In the genomic region with DNA sequence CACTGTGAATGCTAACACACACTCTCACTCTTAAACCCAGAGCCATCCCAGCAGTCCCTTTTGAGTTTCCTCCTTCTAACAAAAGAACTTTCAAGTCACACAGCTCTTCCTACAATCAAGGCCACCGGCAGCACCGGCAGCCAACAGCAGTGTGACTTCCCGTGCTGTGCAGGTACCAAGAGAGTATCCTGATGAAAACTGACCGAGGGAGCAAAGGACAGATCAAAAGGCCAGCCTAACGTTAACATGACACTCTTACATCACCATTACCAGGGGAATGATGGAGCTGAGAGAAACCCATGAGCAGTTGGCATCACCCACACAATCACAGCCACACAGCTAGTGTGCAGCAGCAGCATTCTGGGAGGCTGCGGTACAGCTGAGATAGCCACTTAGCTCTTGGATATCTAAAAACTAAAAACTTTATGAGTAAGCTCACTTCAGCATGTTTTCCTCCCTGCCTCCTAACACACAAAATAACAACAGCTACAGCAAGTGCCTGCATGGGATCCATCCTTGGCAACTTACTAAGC, we compare ENCODE assay signal across 13 mouse cellular contexts. TPM values are rescaled to one million over a fixed set of nuclear protein-coding genes. Genes with fewer than 3 reads are reported as not detected.
DNase-seq lines count a peak whose midpoint lies in the region; ATAC-seq and TF ChIP-seq lines count a peak whose summit lies in the region.
"Had no signal": no experiment of that assay in that cellular context is flagged by ENCODE, and none has a peak within 500 bp of the region (broad histone marks: within the 10 kb centered on the region; RNA-seq: fewer than 3 reads in every experiment).

No protein-coding gene starts in this region.

- DNase-seq in gastrocnemius, adult 2 months, result no peak
- no peak for DNase-seq in gastrocnemius, adult 18-20 months (ENCODE audit: low spot score)
- DNase-seq in layer of hippocampus, adult 2 months (ENCODE audit: low spot score in 2 of 2), result no peak
- DNase-seq in layer of hippocampus, postnatal 25 days (ENCODE audit: extremely low spot score in 1 of 2, low spot score in 1 of 2), result no peak
- peak; percentile 10 for DNase-seq in MN1 (ENCODE audit: low spot score)
- DNase-seq: cerebellum, adult 11-12 months; layer of hippocampus, postnatal 36 days; right cerebral cortex, postnatal 14 days had no signal

- WGBS in embryonic facial prominence, embryonic 12.5 days, result 33% methylated on average over 6 of the region's 6 CpGs

- intact Hi-C loops in gastrocnemius, adult 2 months (cut with DNase I), result no loop called here

- 0 out of 2 replicates have a peak, but pooled peaks cover 4% of the 10 kb centered on the region for H3K9me3 ChIP-seq in embryonic facial prominence, embryonic 12.5 days
- H3K9me3 ChIP-seq: limb, embryonic 15.5 days; neural tube, embryonic 15.5 days had no signal

- peaks cover 4% of the 10 kb centered on the region; the same call in 1 of the 2 replicates for H3K36me3 ChIP-seq in embryonic facial prominence, embryonic 12.5 days
- H3K36me3 ChIP-seq: neural tube, embryonic 15.5 days had no signal

- H3K4me2 ChIP-seq in embryonic facial prominence, embryonic 12.5 days (replicated peaks), result no peak overlapping the region
- H3K4me2 ChIP-seq: limb, embryonic 15.5 days; neural tube, embryonic 15.5 days had no signal

- no peaks in the 10 kb centered on the region for H3K27me3 ChIP-seq in embryonic facial prominence, embryonic 12.5 days
- H3K27me3 ChIP-seq: limb, embryonic 15.5 days; neural tube, embryonic 15.5 days had no signal

- H3K4me3 ChIP-seq in gastrocnemius, adult 2 months, result peak overlapping the region; percentile 2; the same call in 1 of the 2 replicates
- H3K4me3 ChIP-seq in layer of hippocampus, adult 2 months, result no peak overlapping the region
- H3K4me3 ChIP-seq in embryonic facial prominence, embryonic 12.5 days, result no peak overlapping the region
- H3K4me3 ChIP-seq: limb, embryonic 15.5 days; neural tube, embryonic 15.5 days had no signal

- TF ChIP-seq CTCF in gastrocnemius, adult 2 months (IDR thresholded peaks at IDR 0.05), result no peak
- TF ChIP-seq CTCF in layer of hippocampus, adult 2 months (conservative IDR thresholded peaks at IDR 0.05), result no peak

- no peak overlapping the region for H3K9ac ChIP-seq in embryonic facial prominence, embryonic 12.5 days
- H3K9ac ChIP-seq: limb, embryonic 15.5 days; neural tube, embryonic 15.5 days had no signal

- H3K4me1 ChIP-seq in embryonic facial prominence, embryonic 12.5 days, result peaks cover 29% of the 10 kb centered on the region

- no peak for ATAC-seq in embryonic facial prominence, embryonic 12.5 days (ENCODE audit: insufficient number of reproducible peaks, insufficient read depth, low FRiP score, low TSS enrichment)
- ATAC-seq in megakaryocyte-erythroid progenitor cell, adult 5-6 weeks (replicated peaks; ENCODE audit: low FRiP score, low TSS enrichment, poor library complexity, severe bottlenecking), result no peak

- H3K27ac ChIP-seq in gastrocnemius, adult 2 months, result peak overlapping the region; percentile 72
- peak overlapping the region; percentile 56 for H3K27ac ChIP-seq in layer of hippocampus, adult 2 months
- H3K27ac ChIP-seq in embryonic facial prominence, embryonic 12.5 days, result peak overlapping the region; percentile 24
- H3K27ac ChIP-seq: limb, embryonic 15.5 days; macrophage; neural tube, embryonic 15.5 days had no signal

RNA-seq across cellular contexts. Expression of a gene that starts 39.1 kb away (rescaled TPM):
- total RNA-seq in gastrocnemius, adult 2 months (2021), result 10 to 100 TPM; 45.0 to 46.7 TPM
- total RNA-seq in gastrocnemius, adult 18-20 months (2021), result 10 to 100 TPM; 39.3 to 39.7 TPM
- total RNA-seq in layer of hippocampus, adult 2 months (2021), result 10 to 100 TPM; 49.2 to 54.5 TPM
- 10 to 100 TPM; 48.3 to 49.3 TPM for total RNA-seq in layer of hippocampus, postnatal 25 days (2021)
- 41.6 and 42.8 TPM in 2 replicates for polyA plus RNA-seq in embryonic facial prominence, embryonic 12.5 days (2016; fragmentation: Nextera tagmentation; extraction: Ambion mirVana)
- 22.9 and 31.8 TPM in 2 replicates for total RNA-seq in megakaryocyte-erythroid progenitor cell, adult 5-6 weeks (2014; fragmentation: Nextera tagmentation)
- 40.6 and 50.7 TPM in 2 replicates for total RNA-seq in megakaryocyte-erythroid progenitor cell, adult 5-6 weeks (2017)
